Mouse (Mus musculus): ENCODE results near the gene Rnaseh2a.
"Not testable (repeated sequence)": the region's sequence is repeated elsewhere in the genome, so short reads cannot be mapped to it uniquely, and the experiment has no call there.

Gene Rnaseh2a

DNA sequence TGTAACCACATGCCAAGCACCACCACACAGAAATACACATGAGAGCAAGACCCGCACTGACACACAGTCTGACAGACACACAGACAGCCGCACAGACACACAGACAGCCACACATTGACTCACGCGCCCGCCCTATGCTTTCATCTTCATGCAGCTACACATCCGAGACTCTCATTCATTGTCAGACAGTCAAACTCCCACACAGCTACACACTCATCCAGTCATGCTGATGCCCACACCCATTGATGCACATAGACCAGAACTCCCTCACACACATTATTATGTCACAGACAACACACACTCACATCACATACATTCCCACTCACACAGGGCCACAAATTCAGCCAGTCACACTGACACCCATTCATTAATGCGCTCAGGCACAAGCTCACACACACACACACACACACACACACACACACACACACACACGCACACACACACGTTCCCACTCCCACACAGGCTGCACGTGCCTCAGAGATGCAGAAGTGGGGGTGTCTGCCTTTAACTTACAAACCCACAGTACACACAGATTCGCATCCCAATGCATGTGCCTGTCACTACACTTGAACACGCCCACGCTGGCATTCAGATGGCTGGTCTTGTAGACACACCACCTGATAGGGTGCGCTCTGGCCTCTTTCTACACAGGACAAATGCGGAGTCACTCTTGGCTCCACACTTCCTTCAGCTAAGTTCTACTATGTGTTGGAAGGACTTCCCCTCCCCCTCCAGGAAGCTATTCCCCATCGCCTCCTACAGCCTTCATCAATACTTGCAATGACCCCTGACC, 35.6 kb downstream of the Rnaseh2a start:
- no peak for DNase-seq (ENCODE audit: low read depth)

DNA sequence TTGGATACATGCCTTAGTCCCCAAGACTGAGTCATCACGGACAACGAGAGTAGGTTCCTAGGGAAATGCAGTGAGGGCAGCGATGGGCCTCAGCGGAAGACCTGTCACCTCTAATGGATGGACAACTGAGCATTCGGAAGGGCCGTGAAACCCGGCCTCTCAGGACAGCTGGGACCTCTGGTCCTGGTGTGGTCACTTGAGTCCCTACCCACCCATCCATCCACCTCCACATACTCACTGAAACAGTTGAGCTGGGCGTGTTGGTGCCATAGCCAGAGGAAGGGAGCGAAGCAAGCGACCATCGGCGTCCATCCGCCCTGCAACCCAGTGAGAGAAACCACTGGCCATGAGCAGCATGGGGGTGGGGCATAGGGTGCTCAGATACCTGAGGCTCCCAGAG, 39.0 kb downstream of the Rnaseh2a start:
- no peak for DNase-seq (ENCODE audit: low read depth)

DNA sequence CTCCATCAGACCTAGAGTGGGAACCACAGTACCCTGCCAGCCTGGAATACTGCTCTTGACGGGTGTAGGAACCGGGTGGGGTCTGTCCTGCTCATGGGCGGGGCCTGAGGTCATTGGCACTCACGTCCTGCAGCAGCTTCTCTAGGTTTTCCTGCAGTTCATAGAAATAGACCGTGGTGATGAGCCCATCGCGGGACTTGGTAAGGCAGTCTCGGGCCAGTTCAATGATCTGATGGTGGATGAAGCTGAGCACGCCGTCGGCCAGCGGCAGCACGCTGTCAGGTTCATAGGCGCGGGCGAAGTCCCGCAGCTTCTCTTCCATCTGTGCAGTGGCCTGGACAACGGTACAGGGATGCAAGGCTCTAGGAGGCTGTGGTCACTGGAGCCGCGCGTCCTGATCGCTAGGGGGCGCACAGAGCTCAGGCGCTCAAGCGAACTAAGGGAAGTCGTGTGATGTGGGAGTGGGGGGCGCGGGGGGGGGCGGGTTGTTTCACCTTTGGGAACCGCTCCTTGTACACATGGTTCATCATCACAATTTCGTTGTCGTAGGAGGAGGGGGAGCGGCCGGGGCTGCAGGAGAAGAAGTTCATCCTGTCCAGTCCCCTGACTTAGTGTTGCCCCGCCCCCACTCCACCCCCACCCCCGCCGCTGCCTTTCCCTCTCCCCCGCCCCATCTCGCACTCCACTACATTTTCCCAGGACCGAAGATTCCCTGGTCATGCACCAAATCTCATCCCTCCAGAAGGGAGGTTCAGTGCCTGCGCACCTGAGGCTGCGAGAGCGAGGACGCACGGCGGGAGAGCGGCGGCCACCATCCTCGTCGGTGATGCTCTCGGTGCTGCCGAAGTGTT, 40.9 kb downstream of the Rnaseh2a start:
- DNase-seq (ENCODE audit: low read depth) = no peak

GRCm38 (mm10) chr8:84927513-84927912, 42.1 kb downstream of the Rnaseh2a start:
- no peak for DNase-seq (ENCODE audit: low read depth)

- no peak for DNase-seq (ENCODE audit: low read depth)
Observed at GRCm38 (mm10) chr8:84925557-84925956, 44.0 kb downstream of the Rnaseh2a start.

DNA sequence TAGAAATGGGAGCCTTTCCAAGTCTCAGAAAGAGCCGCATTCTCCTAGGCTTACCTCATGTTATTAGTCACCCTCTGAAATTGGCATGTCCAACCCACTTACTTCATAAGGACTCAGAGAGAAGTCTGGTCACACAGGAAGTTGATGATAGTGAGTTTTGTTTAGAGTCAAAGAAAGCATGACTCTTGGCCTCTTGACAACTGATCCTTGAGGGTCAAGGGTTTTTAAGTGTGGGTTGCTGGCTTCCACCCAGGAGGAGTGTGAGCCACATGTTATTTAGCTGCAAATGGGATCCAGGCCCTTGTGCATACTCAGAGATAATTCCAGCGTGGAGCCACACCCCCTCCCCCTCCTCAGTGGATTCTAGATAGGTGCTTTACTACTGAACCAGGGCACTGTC, 48.0 kb downstream of the Rnaseh2a start:
- no peak for DNase-seq (ENCODE audit: low read depth)

GRCm38 (mm10) chr8:84918646-84919045, 50.9 kb downstream of the Rnaseh2a start:
- no peak for DNase-seq (ENCODE audit: low read depth)

DNA sequence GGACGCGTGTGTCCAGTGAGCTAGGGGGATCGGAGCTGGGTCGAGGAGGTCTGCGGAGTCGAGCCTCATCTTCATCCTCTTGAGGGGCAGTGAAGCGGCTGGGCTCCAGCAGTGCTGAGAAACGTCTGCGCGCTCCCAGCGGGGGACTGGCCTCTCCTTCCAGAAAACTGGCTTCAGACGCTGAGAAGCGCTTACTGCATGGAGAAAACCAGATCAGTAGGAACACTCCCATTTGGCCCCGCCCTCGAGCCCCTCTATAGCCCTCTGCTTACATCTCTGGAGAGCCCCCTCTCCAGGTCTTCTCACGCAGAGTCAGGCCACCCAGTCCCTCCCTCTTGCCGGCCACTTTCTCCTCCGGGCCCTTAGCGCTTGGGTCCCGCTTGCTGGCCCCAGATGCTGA, 51.8 kb downstream of the Rnaseh2a start:
- no peak for DNase-seq (ENCODE audit: low read depth)

- no peak for DNase-seq (ENCODE audit: low read depth)
Observed at GRCm38 (mm10) chr8:84915269-84915668, 54.3 kb downstream of the Rnaseh2a start.

- DNase-seq (ENCODE audit: low read depth) = no peak
Observed at GRCm38 (mm10) chr8:84913960-84914359, 55.6 kb downstream of the Rnaseh2a start.

- no peak for DNase-seq (ENCODE audit: low read depth)
Observed at GRCm38 (mm10) chr8:84913502-84913900, 56.1 kb downstream of the Rnaseh2a start.

DNA sequence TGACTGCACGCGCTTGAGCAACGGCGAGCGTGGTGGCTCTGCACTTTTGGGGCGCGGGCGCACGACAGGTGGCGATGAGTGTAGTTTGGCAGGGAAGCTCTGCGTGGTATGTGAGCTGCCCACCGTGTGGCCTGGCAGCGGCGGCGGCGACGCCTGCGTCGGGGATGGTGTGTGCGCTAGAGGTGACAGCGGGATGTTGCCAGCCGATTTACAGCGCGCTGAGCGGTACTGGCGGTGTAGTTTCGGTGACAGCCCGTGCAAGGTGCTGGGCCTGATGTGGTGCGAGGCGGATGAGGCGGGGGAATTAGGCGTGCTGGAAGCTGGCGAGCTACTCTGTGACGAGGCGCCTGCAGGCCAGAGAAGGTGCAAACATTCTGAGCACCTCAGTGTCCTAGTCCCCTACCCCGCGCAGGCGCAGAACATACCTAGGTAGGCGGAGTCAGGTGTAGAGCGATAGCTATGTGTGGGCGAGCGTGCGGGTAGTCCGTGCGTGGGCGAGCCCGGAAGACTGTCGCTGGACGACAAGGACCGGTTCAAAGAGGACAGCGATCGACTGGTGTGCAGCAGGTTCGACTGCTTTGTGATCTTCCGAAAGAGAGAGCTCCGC, 56.6 kb downstream of the Rnaseh2a start:
- no peak for DNase-seq (ENCODE audit: low read depth)

- no peak for DNase-seq (ENCODE audit: low read depth)
Observed at GRCm38 (mm10) chr8:84912391-84912790, 57.2 kb downstream of the Rnaseh2a start.

GRCm38 (mm10) chr8:84911854-84912253, 57.7 kb downstream of the Rnaseh2a start:
- DNase-seq (ENCODE audit: low read depth) = no peak

DNA sequence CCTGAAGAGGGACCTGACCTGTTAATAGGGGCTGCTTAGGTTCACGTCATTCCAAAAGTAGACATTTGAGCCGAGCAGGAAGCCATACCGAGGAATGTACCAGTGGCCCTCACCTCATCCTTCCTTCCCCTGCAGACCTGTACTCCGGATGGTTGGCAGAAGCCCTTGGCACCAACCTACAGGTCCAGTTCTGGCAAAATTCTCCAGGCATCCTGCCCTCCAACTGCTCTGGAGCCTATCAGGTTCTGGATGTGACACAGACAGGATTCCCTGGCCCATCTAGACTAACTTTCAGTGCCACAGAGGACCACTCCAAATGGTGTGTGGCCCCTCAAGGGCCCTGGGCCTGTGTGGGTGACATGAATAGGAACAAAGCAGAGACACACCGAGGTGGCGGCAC, 59.0 kb downstream of the Rnaseh2a start:
- DNase-seq (ENCODE audit: low read depth) = no peak

DNA sequence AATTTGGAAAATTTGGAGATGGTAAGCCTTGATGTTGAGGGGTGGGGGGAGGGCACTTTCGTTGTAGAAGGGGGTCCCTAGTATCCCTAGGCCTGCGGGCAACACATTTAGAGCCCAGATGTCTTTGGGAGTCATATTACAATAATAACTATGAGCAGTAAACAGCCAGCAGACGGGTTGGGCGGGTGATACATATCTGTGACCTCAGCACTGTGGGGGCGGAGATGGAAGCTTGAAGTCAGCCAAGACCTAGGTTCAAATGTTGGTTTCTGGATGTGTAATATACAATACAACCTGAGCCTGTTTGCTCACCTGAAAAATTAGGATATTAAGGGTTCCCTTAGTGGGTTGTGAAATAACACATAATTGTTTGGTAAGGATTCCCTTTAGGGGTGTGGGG, 59.6 kb downstream of the Rnaseh2a start:
- DNase-seq (ENCODE audit: low read depth) = no peak

DNA sequence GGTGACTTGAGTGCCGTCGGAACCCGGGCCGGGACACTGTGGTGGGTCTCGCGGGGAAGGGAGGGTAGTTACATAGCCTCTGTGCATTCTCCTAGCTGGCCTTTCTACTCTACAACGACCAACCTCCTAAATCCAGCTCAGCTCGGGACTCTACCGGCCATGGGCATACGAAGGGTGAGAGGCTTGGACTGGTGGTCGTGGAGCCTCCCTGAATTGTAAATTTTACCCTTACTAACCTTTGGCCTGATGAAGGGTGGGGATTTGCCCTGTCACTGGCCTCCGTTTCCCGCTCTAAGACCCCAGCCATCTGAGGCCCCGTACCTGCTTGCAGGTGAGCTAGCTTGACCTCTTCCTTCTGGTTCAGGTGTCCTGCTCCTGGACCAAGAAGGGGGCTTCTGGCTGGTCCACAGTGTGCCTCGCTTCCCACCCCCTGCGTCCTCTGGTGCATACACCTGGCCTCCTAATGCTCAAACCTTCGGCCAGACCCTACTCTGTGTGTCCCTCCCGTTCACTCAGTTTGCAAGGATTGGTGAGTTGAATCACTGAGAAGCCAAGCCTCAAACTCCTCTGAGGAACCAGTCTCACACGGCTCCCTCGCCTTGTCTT, 60.3 kb downstream of the Rnaseh2a start:
- DNase-seq (ENCODE audit: low read depth) = no peak

DNA sequence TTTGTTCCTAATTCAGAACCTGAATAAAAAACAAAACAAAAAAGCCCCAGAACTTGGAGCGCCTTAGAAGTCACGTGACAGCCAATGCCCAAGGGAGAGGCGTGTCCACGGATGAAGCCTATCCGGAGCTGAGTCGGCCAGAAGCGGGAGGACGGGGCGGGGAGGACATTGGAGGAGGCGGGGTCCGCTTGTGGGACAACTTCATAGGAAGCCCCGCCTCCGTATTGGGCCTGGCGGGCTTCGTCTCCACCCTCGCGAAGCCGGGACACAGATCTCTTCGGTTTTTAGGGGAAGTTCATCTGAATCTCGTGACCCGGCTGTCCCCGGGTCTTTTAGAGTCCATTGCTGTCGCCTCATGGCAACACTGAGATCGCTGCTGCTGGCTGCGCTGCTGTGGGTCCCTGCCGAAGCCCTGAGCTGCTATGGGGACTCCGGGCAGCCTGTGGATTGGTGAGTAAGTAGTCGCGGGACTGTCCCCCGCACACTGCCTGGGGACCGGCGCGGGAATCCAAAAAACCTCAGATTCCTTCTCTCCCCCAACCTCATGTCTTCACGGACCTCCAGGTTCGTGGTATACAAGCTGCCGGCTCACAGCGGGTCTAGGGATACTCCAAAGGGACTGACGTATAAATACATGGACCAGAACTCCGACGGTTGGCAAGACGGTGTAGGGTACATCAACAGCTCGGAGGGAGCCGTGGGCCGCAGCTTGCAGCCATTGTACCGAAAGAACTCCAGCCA, 61.0 kb downstream of the Rnaseh2a start, which contains the start of gene Dnase2a:
Gene Dnase2a, plus strand, starts transcription at position 140 of the 741 bp plus-strand sequence.
- peak; percentile 95 for DNase-seq (ENCODE audit: low read depth)

GRCm38 (mm10) chr8:84907979-84908378, 61.6 kb downstream of the Rnaseh2a start:
- DNase-seq (ENCODE audit: low read depth) = not testable (repeated sequence)

DNA sequence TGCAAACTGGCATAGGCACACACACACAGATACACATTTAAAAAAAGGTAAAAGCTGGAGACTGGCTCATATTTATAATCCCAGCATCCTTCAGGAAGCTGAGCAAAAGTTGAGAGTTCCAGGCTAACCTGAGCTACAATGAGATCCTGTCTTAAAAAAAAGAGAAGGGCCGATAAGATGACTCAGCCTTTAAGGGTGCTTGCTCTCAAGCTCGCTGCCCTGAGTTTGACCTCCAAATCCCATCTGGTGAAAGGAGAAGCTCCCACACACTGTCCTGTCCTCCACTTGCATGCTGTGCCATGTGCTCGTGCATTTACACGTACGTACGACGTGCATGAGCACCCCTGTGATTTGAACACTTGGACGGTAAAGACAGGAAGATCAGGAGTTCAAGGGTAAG, 62.1 kb downstream of the Rnaseh2a start:
- DNase-seq (ENCODE audit: low read depth) = no peak

DNA sequence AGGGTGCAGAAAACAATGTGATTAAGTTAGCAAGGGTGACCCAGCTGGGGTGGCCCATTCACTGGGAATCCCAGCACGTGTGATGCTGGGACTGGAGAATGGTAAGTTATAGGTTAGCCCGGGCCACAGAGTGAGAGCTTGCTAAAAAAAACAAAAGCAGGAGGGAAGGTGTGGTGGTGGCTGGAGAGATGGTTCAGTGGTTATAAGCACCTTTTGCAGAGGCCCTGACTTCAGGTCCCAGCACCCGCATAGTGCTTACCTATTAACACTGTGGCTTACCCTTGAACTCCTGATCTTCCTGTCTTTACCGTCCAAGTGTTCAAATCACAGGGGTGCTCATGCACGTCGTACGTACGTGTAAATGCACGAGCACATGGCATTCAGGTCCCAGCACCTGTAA, 62.5 kb downstream of the Rnaseh2a start:
- DNase-seq (ENCODE audit: low read depth) = no peak
